Mouse (Mus musculus) limb, embryonic 11.5 days (tissue): ENCODE measurements at regions not wholly inside any gene's neighbourhood (a gene's known extent, or its start where the extent isn't known, plus 50 kb on each side); places are given as distances from the start of the nearest gene placed in this dataset.

ENCODE experiments used
- ATAC-seq: fragments of 200-750 bp; cut with Nextera tagmentation; 2 replicates; pipeline ENCODE4 v1.8.0; 2017; ENCODE audit warnings: low read depth; ENCODE audit not compliant: insufficient number of reproducible peaks, low FRiP score, low TSS enrichment
- DNase-seq: peaks from one replicate; pipeline ENCODE4 v3.0.0-alpha.2; 2015; ENCODE audit warnings: low spot score
- H3K27ac ChIP-seq: fragments of 300-500 bp; sonication (generic); replicated peaks from 2 replicates; pipeline ENCODE4 v1.5.1; 2014; ENCODE audit warnings: low read depth, mild to moderate bottlenecking, low read length
- H3K27me3 ChIP-seq: fragments of 300-500 bp; sonication (generic); 2 replicates; pipeline ENCODE4 v1.6.1; 2014; ENCODE audit warnings: mild to moderate bottlenecking, low read length, mixed read lengths; ENCODE audit not compliant: control insufficient read depth, insufficient read depth
- H3K36me3 ChIP-seq: fragments of 300-500 bp; sonication (generic); 2 replicates; pipeline ENCODE4 v1.6.1; 2014; ENCODE audit warnings: mild to moderate bottlenecking, low read length, moderate library complexity, mixed read lengths; ENCODE audit not compliant: control insufficient read depth, insufficient read depth
- H3K4me1 ChIP-seq: fragments of 300-500 bp; sonication (generic); 2 replicates; pipeline ENCODE4 v1.6.1; 2014; ENCODE audit warnings: low read length, mixed read lengths; ENCODE audit not compliant: control insufficient read depth, insufficient read depth
- H3K4me2 ChIP-seq: fragments of 300-500 bp; sonication (generic); 2 replicates; pipeline ENCODE4 v1.6.1; 2014; ENCODE audit warnings: low read depth, mild to moderate bottlenecking, moderate library complexity; ENCODE audit not compliant: severe bottlenecking
- H3K4me3 ChIP-seq: fragments of 300-500 bp; sonication (generic); 2 replicates; pipeline ENCODE4 v1.5.1; 2014; ENCODE audit warnings: low read depth, low read length
- H3K9ac ChIP-seq: fragments of 300-500 bp; sonication (generic); 2 replicates; pipeline ENCODE4 v1.6.1; 2014; ENCODE audit warnings: mild to moderate bottlenecking, low read length
- H3K9me3 ChIP-seq: fragments of 300-500 bp; sonication (generic); 2 replicates; pipeline ENCODE4 v1.6.1; 2016; ENCODE audit warnings: low read length; ENCODE audit not compliant: control insufficient read depth
- WGBS: fragments of 180-500 bp; shearing (Covaris S2); extraction: QIAGEN DNeasy Blood & Tissue Kit; methylation state at CpG from one replicate; pipeline ENCODE4 v1.1.7; 2014; 5-methylcytosine and 5-hydroxymethylcytosine counted together

GRCm38 (mm10) chr6:73368836-73369141 lies 100.7 kb downstream of the 4931417E11Rik start:
- DNase-seq (no peak), ATAC-seq (no peak)
- WGBS, result 20% methylated on average over 6 of the region's 6 CpGs
- Histone ChIP-seq H3K27ac (no peak overlapping the region), H3K4me1 (no peaks in the 10 kb centered on the region), H3K27me3 (no peaks in the 10 kb centered on the region; the same call in 1 of the 2 replicates), H3K36me3 (no peaks in the 10 kb centered on the region), H3K9me3 (no peaks in the 10 kb centered on the region), H3K4me2 (peak overlapping the region; percentile 8; the same call in 1 of the 2 replicates), H3K4me3 (no peak overlapping the region), H3K9ac (no peak overlapping the region)

GRCm38 (mm10) chr6:73368047-73368835 lies 101.2 kb downstream of the 4931417E11Rik start:
- Histone ChIP-seq H3K4me2 (peak overlapping the region; percentile 8; the same call in 1 of the 2 replicates), H3K9ac (no peak overlapping the region), H3K4me3 (no peak overlapping the region), H3K4me1 (no peaks in the 10 kb centered on the region), H3K27me3 (no peaks in the 10 kb centered on the region; the same call in 1 of the 2 replicates), H3K9me3 (no peaks in the 10 kb centered on the region), H3K36me3 (no peaks in the 10 kb centered on the region), H3K27ac (no peak overlapping the region)
- 13% methylated on average over 21 of the region's 21 CpGs for WGBS
- DNase-seq (peak; percentile 28), ATAC-seq (no peak)

- no peak overlapping the region for H3K4me3 ChIP-seq
- ATAC-seq (peak; percentile 63; the same call in 1 of the 2 replicates), DNase-seq (peak; percentile 87)
- no peaks in the 10 kb centered on the region for H3K36me3 ChIP-seq
- H3K4me2 ChIP-seq, result no peak overlapping the region
- H3K27me3 ChIP-seq, result no peaks in the 10 kb centered on the region; the same call in 1 of the 2 replicates
- no peaks in the 10 kb centered on the region for H3K9me3 ChIP-seq
- H3K4me1 ChIP-seq, result no peaks in the 10 kb centered on the region
- H3K27ac ChIP-seq, result no peak overlapping the region
- WGBS, result 6% methylated on average over 5 of the region's 5 CpGs
- no peak overlapping the region for H3K9ac ChIP-seq
Observed at GRCm38 (mm10) chr6:73367616-73368015, 101.9 kb downstream of the 4931417E11Rik start.

- Histone ChIP-seq H3K9me3 (no peaks in the 10 kb centered on the region), H3K4me1 (no peaks in the 10 kb centered on the region), H3K4me2 (no peak overlapping the region), H3K27me3 (no peaks in the 10 kb centered on the region; the same call in 1 of the 2 replicates), H3K27ac (no peak overlapping the region), H3K36me3 (no peaks in the 10 kb centered on the region), H3K4me3 (no peak overlapping the region), H3K9ac (no peak overlapping the region)
- WGBS, result 85% methylated on average over 2 of the region's 2 CpGs
- DNase-seq (no peak), ATAC-seq (no peak)
Observed at GRCm38 (mm10) chr6:73366626-73367025, 102.8 kb downstream of the 4931417E11Rik start.

- H3K4me3 ChIP-seq, result no peak overlapping the region
- H3K36me3 ChIP-seq, result no peaks in the 10 kb centered on the region
- no peaks in the 10 kb centered on the region for H3K9me3 ChIP-seq
- DNase-seq, result peak; percentile 19
- no peak overlapping the region for H3K4me2 ChIP-seq
- no peak for ATAC-seq
- no peaks in the 10 kb centered on the region; the same call in 1 of the 2 replicates for H3K27me3 ChIP-seq
- no peaks in the 10 kb centered on the region for H3K4me1 ChIP-seq
- WGBS, result 81% methylated on average over 9 of the region's 9 CpGs
- no peak overlapping the region for H3K9ac ChIP-seq
- H3K27ac ChIP-seq, result no peak overlapping the region
Observed at GRCm38 (mm10) chr6:73365306-73365705, 104.2 kb downstream of the 4931417E11Rik start.

- H3K27ac ChIP-seq, result no peak overlapping the region
- no peaks in the 10 kb centered on the region for H3K36me3 ChIP-seq
- 67% methylated on average over 6 of the region's 6 CpGs for WGBS
- no peak for DNase-seq
- H3K9ac ChIP-seq, result no peak overlapping the region
- H3K4me1 ChIP-seq, result no peaks in the 10 kb centered on the region
- no peak overlapping the region for H3K4me2 ChIP-seq
- no peak for ATAC-seq
- no peaks in the 10 kb centered on the region for H3K27me3 ChIP-seq
- H3K4me3 ChIP-seq, result no peak overlapping the region
- no peaks in the 10 kb centered on the region for H3K9me3 ChIP-seq
Observed at GRCm38 (mm10) chr6:73334995-73335394, 86.8 kb downstream of the Suclg1 start.

GRCm38 (mm10) chr6:73329666-73330065 lies 81.5 kb downstream of the Suclg1 start:
- DNase-seq (no peak), ATAC-seq (no peak)
- 91% methylated on average over 11 of the region's 11 CpGs for WGBS
- no peak overlapping the region for H3K9ac ChIP-seq
- no peaks in the 10 kb centered on the region for H3K27me3 ChIP-seq
- no peak overlapping the region for H3K4me3 ChIP-seq
- H3K9me3 ChIP-seq, result no peaks in the 10 kb centered on the region
- no peaks in the 10 kb centered on the region for H3K4me1 ChIP-seq
- H3K36me3 ChIP-seq, result no peaks in the 10 kb centered on the region
- H3K27ac ChIP-seq, result no peak overlapping the region
- H3K4me2 ChIP-seq, result no peak overlapping the region
